Mouse (Mus musculus) lung, postnatal 0 days (tissue): ENCODE results near the gene Slc13a2. TPM values are rescaled to one million over a fixed set of nuclear protein-coding genes. Genes with fewer than 3 reads are reported as not detected.

Experiments used
- ATAC-seq: fragments of 200-750 bp; cut with Nextera tagmentation; 2 replicates; pipeline ENCODE4 v1.8.0; 2017; ENCODE audit warnings: moderate library complexity
- DNase-seq: peaks from one replicate; pipeline ENCODE4 v3.0.0-alpha.2; 2016; ENCODE audit warnings: low spot score
- H3K27ac ChIP-seq: fragments of 300-500 bp; sonication (generic); 2 replicates; pipeline ENCODE4 v1.5.1; 2014; ENCODE audit warnings: antibody characterized with exemption, mild to moderate bottlenecking, low read length, mixed read lengths
- H3K27me3 ChIP-seq: fragments of 300-500 bp; sonication (generic); replicated peaks from 2 replicates; pipeline ENCODE4 v1.6.1; 2014; ENCODE audit warnings: low read length, mixed read lengths; ENCODE audit not compliant: insufficient read depth
- H3K36me3 ChIP-seq: fragments of 300-500 bp; sonication (generic); 2 replicates; pipeline ENCODE4 v1.6.1; 2014; ENCODE audit warnings: low read length, mixed read lengths; ENCODE audit not compliant: insufficient read depth
- H3K4me1 ChIP-seq: fragments of 300-500 bp; sonication (generic); 2 replicates; pipeline ENCODE4 v1.6.1; 2014; ENCODE audit warnings: antibody characterized with exemption, low read depth, low read length, mixed read lengths; ENCODE audit not compliant: insufficient read depth
- H3K4me2 ChIP-seq: fragments of 300-500 bp; sonication (generic); replicated peaks from 2 replicates; pipeline ENCODE4 v1.6.1; 2014; ENCODE audit warnings: low read depth, mild to moderate bottlenecking, low read length, moderate library complexity, mixed read lengths
- H3K4me3 ChIP-seq: fragments of 300-500 bp; sonication (generic); 2 replicates; pipeline ENCODE4 v1.5.1; 2014; ENCODE audit warnings: low read depth, low read length
- H3K9ac ChIP-seq: fragments of 300-500 bp; sonication (generic); replicated peaks from 2 replicates; pipeline ENCODE4 v1.6.1; 2014; ENCODE audit warnings: low read depth, mild to moderate bottlenecking
- H3K9me3 ChIP-seq: fragments of 300-500 bp; sonication (generic); 2 replicates; pipeline ENCODE4 v1.6.1; 2016; ENCODE audit warnings: low read length, mixed read lengths
- CTCF ChIP-seq: IDR thresholded peaks from 2 replicates; pipeline ENCODE4 v1.5.1; 2016; ENCODE audit warnings: antibody characterized with exemption, mild to moderate bottlenecking
- EP300 ChIP-seq: IDR thresholded peaks from 2 replicates; pipeline ENCODE4 v1.6.1; 2016; ENCODE audit warnings: antibody characterized with exemption, mild to moderate bottlenecking, control low read depth
- WGBS: fragments of 180-500 bp; shearing (Covaris S2); extraction: QIAGEN DNeasy Blood & Tissue Kit; methylation state at CpG from one replicate; pipeline ENCODE4 v1.1.7; 2014; 5-methylcytosine and 5-hydroxymethylcytosine counted together
- polyA plus RNA-seq: library from polyadenylated mRNA; unstranded; fragments of >200 nt; fragmentation: Nextera tagmentation; extraction: Ambion mirVana; gene quantifications from 2 replicates; pipeline ENCODE4 v1.2.1, GENCODE M21; 2015

Slc13a2 gene
- polyA plus RNA-seq, 1 experiment from 2014 or later: 0.43 TPM

- 32% methylated on average over 4 of the region's 4 CpGs for WGBS
- H3K36me3 ChIP-seq: no peaks in the 10 kb centered on the region
- H3K4me1 ChIP-seq: no peaks in the 10 kb centered on the region; the same call in 1 of the 2 replicates
- no peak for ATAC-seq
- no peaks in the 10 kb centered on the region for H3K9me3 ChIP-seq
- H3K4me2 ChIP-seq: no peak overlapping the region
- no peaks in the 10 kb centered on the region for H3K27me3 ChIP-seq
- DNase-seq: peak; percentile 69
- TF ChIP-seq CTCF: peak; percentile 84
- no peak for TF ChIP-seq EP300
- H3K4me3 ChIP-seq: no peak overlapping the region
- no peak overlapping the region for H3K9ac ChIP-seq
- no peak overlapping the region for H3K27ac ChIP-seq
These were observed 66.4 kb downstream of the Slc13a2 start for GRCm38 (mm10) chr11:78355471-78356238.

DNA sequence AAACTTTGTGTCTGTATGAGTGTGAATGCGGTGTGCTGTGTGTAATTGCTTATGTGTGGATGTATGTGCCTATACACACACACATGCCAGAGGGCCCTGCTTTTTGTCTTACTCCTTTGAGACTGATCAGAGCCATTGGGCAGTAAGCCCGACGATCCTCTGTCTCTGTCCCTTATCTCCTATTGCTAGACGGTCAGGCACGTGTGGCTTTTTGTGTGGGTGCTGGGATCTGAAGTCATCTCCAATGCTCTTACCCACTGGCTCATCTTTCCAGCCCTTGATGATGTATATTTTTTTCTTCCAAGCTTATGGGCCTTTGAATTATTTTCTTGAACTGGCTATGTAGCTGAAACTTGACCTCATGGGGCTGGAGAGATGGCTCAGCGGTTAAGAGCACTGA, 67.1 kb downstream of the Slc13a2 start:
- Histone ChIP-seq H3K9ac (no peak overlapping the region), H3K36me3 (no peaks in the 10 kb centered on the region), H3K27ac (no peak overlapping the region), H3K4me2 (no peak overlapping the region), H3K4me1 (peaks cover 1% of the 10 kb centered on the region), H3K27me3 (no peaks in the 10 kb centered on the region), H3K4me3 (no peak overlapping the region), H3K9me3 (no peaks in the 10 kb centered on the region)
- DNase-seq (no peak), ATAC-seq (no peak)
- 75% methylated on average over 6 of the region's 6 CpGs for WGBS
- no peak for TF ChIP-seq EP300
- TF ChIP-seq CTCF: no peak

- DNase-seq: no peak
- Histone ChIP-seq H3K4me1 (peaks cover 3% of the 10 kb centered on the region), H3K9ac (no peak overlapping the region), H3K27me3 (no peaks in the 10 kb centered on the region), H3K27ac (no peak overlapping the region), H3K9me3 (no peaks in the 10 kb centered on the region), H3K36me3 (no peaks in the 10 kb centered on the region), H3K4me2 (no peak overlapping the region), H3K4me3 (no peak overlapping the region)
- TF ChIP-seq CTCF (no peak), EP300 (no peak)
- ATAC-seq: no peak
- WGBS: 59% methylated on average over 1 of the region's 1 CpGs
These were observed 68.9 kb downstream of the Slc13a2 start for GRCm38 (mm10) chr11:78353081-78353480.

- TF ChIP-seq EP300 (no peak), CTCF (no peak)
- Histone ChIP-seq H3K9ac (no peak overlapping the region), H3K4me2 (no peak overlapping the region), H3K36me3 (no peaks in the 10 kb centered on the region), H3K27ac (no peak overlapping the region), H3K9me3 (no peaks in the 10 kb centered on the region), H3K4me3 (no peak overlapping the region), H3K27me3 (no peaks in the 10 kb centered on the region), H3K4me1 (peaks cover 17% of the 10 kb centered on the region)
- 62% methylated on average over 4 of the region's 4 CpGs for WGBS
- ATAC-seq (peak; percentile 31; the same call in 1 of the 2 replicates), DNase-seq (peak; percentile 35)
These were observed 72.3 kb downstream of the Slc13a2 start for GRCm38 (mm10) chr11:78349441-78350358.

DNA sequence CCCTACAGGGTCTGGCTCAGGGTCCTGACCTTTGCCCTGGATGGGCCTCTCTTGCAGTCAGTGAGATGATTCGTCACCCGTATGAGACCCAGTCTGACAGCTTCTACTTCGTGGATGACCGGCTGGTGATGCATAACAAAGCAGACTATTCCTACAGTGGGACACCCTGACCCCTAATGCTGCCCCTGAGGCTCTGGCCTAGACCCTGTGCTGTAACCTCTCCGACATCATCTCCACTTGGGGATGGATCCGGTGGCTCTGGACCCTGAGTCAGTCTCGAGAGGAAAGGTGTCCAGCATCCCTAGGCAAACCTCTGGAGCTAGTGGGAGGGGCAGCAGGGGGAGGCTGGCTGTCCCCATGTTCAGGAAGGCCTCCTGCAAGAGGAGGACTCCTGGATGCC, 73.5 kb downstream of the Slc13a2 start:
- H3K4me2 ChIP-seq: 0 out of 2 replicates have a peak overlapping the region, but pooled peaks have one; percentile 1
- no peak overlapping the region for H3K4me3 ChIP-seq
- DNase-seq (no peak), ATAC-seq (no peak)
- no peak for TF ChIP-seq EP300
- TF ChIP-seq CTCF: no peak
- H3K9me3 ChIP-seq: no peaks in the 10 kb centered on the region
- H3K27ac ChIP-seq: no peak overlapping the region
- WGBS: 46% methylated on average over 7 of the region's 7 CpGs
- peaks cover 22% of the 10 kb centered on the region for H3K4me1 ChIP-seq
- no peak overlapping the region for H3K9ac ChIP-seq
- no peaks in the 10 kb centered on the region for H3K27me3 ChIP-seq
- no peaks in the 10 kb centered on the region for H3K36me3 ChIP-seq

DNA sequence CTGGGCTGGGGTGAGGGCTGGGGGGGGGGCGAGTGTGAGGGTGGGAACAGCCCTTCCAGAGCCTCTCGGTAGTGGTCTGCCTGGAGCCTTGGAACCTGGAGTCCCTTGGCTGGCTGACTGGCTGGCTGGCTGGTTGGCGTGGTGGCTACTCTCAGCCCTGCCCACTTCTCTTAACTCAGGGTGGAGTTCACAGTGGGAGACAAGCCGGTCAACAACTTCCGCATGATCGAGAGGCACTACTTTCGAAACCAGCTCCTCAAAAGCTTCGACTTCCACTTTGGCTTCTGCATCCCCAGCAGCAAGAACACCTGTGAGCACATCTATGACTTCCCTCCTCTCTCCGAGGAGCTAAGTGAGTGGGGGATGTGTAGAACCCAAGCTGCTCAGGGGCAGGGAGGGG, 74.1 kb downstream of the Slc13a2 start:
- 74% methylated on average over 9 of the region's 9 CpGs for WGBS
- Histone ChIP-seq H3K36me3 (no peaks in the 10 kb centered on the region), H3K4me2 (no peak overlapping the region), H3K27ac (peak overlapping the region; percentile 11; the same call in 1 of the 2 replicates), H3K4me1 (peaks cover 22% of the 10 kb centered on the region), H3K27me3 (no peaks in the 10 kb centered on the region), H3K4me3 (no peak overlapping the region), H3K9me3 (no peaks in the 10 kb centered on the region), H3K9ac (no peak overlapping the region)
- DNase-seq (peak; percentile 84), ATAC-seq (peak; percentile 51)
- no peak for TF ChIP-seq EP300
- TF ChIP-seq CTCF: no peak

Other genes with a start within 250 kb of the Slc13a2 start
- 11.7 and 14.4 TPM in 2 replicates for gene Nek8, start 245.5 kb downstream of the Slc13a2 start, polyA plus RNA-seq
- 18.2 and 20.0 TPM in 2 replicates for gene Tlcd1, start 245.5 kb downstream of the Slc13a2 start, polyA plus RNA-seq
- 991 and 1,079 TPM in 2 replicates for gene Rpl23a, start 238.6 kb downstream of the Slc13a2 start, polyA plus RNA-seq
- 103 and 104 TPM in 2 replicates for gene Rab34, start 233.8 kb downstream of the Slc13a2 start, polyA plus RNA-seq
- 8.1 and 11.2 TPM in 2 replicates for gene Proca1, start 228.8 kb downstream of the Slc13a2 start, polyA plus RNA-seq
- gene Sdf2, start 176.5 kb downstream of the Slc13a2 start, polyA plus RNA-seq: 96.2 and 109 TPM in 2 replicates
- gene Supt6, start 176.2 kb downstream of the Slc13a2 start, polyA plus RNA-seq: 11.4 and 12.2 TPM in 2 replicates
- gene 2610507B11Rik, start 160.5 kb downstream of the Slc13a2 start, polyA plus RNA-seq: 59.9 and 72.9 TPM in 2 replicates
- gene BC030499, start 131.4 kb downstream of the Slc13a2 start, polyA plus RNA-seq: 0.33 TPM in 1 of 2 replicates, not detected in the other
- gene Spag5, start 120.7 kb downstream of the Slc13a2 start, polyA plus RNA-seq: 1.4 and 2.5 TPM in 2 replicates
- 12.2 and 12.7 TPM in 2 replicates for gene Aldoc, start 99.2 kb downstream of the Slc13a2 start, polyA plus RNA-seq
- 47.2 and 49.2 TPM in 2 replicates for gene Pigs, start 93.8 kb downstream of the Slc13a2 start, polyA plus RNA-seq
- 35.6 and 37.5 TPM in 2 replicates for gene Unc119, start 78.7 kb downstream of the Slc13a2 start, polyA plus RNA-seq
- gene Foxn1, start 35.7 kb downstream of the Slc13a2 start, polyA plus RNA-seq: not detected in 2 replicates
- gene Slc46a1, start 43.5 kb upstream of the Slc13a2 start, polyA plus RNA-seq: 10.6 and 11.9 TPM in 2 replicates
- gene Sarm1, start 75.5 kb upstream of the Slc13a2 start, polyA plus RNA-seq: 0.16 and 0.27 TPM in 2 replicates
- 10.1 and 11.3 TPM in 2 replicates for gene Vtn, start 76.9 kb upstream of the Slc13a2 start, polyA plus RNA-seq
- not detected in 2 replicates for gene Sebox, start 81.2 kb upstream of the Slc13a2 start, polyA plus RNA-seq
- 32.3 and 32.4 TPM in 2 replicates for gene Tmem199, start 90.0 kb upstream of the Slc13a2 start, polyA plus RNA-seq
- 105 and 111 TPM in 2 replicates for gene Poldip2, start 90.0 kb upstream of the Slc13a2 start, polyA plus RNA-seq
- 93.3 and 96.6 TPM in 2 replicates for gene Tnfaip1, start 114.1 kb upstream of the Slc13a2 start, polyA plus RNA-seq
- gene Ift20, start 114.1 kb upstream of the Slc13a2 start, polyA plus RNA-seq: 216 and 222 TPM in 2 replicates
- gene Tmem97, start 128.6 kb upstream of the Slc13a2 start, polyA plus RNA-seq: 36.0 and 46.0 TPM in 2 replicates